Mouse (Mus musculus) CH12.LX (cell line): ENCODE data around the gene Slc25a23. TPM values are rescaled to one million over a fixed set of nuclear protein-coding genes. Genes with fewer than 3 reads are reported as not detected.

ENCODE experiments used
- DNase-seq: peaks from one replicate; pipeline ENCODE4 v3.0.0-alpha.2; 2013; ENCODE audit errors: extremely low read depth
- H3K27ac ChIP-seq: 2 replicates; pipeline ENCODE4 v1.5.1; 2012; ENCODE audit warnings: low read depth, mild to moderate bottlenecking, control low read depth, moderate library complexity; ENCODE audit not compliant: insufficient read depth
- H3K27me3 ChIP-seq: replicated peaks from 2 replicates; pipeline ENCODE3; 2012; ENCODE audit warnings: inconsistent platforms
- H3K36me3 ChIP-seq, 2 experiments: replicated peaks in 1 of 2; 2 replicates each; pipeline versions ENCODE3 to v1.6.1; 2012; ENCODE audit warnings: inconsistent platforms in 1 of 2, low read length in 1 of 2, mild to moderate bottlenecking in 1 of 2, mixed read lengths in 1 of 2, moderate library complexity in 1 of 2; ENCODE audit not compliant: control insufficient read depth in 1 of 2, insufficient read depth in 1 of 2
- H3K4me1 ChIP-seq, 2 experiments: 2 replicates each; pipeline ENCODE4 v1.6.1; 2012; ENCODE audit warnings: inconsistent platforms in 1 of 2, moderate library complexity in 1 of 2; ENCODE audit not compliant: insufficient read depth in 2 of 2, control insufficient read depth in 1 of 2
- H3K4me2 ChIP-seq: 2 replicates; pipeline ENCODE4 v1.6.1; 2012; ENCODE audit warnings: low read depth, mild to moderate bottlenecking, control low read depth; ENCODE audit not compliant: poor library complexity, insufficient read depth, severe bottlenecking
- H3K4me3 ChIP-seq, 3 experiments: fragments of 150-350 bp in 1 of 3; sonication (generic) in 1 of 3; replicated peaks in 1 of 3; 2 replicates each; pipeline versions ENCODE3 to v1.5.1; 2011 to 2012; ENCODE audit warnings: low read depth in 2 of 3, low read length in 2 of 3, mild to moderate bottlenecking in 2 of 3, moderate library complexity in 2 of 3, control low read depth in 1 of 3, improper control_type of control experiment in 1 of 3, inconsistent platforms in 1 of 3, mixed read lengths in 1 of 3; ENCODE audit not compliant: poor library complexity in 1 of 3
- H3K79me2 ChIP-seq: replicated peaks from 2 replicates; pipeline ENCODE4 v1.6.1; 2012; ENCODE audit warnings: mild to moderate bottlenecking, moderate library complexity; ENCODE audit not compliant: control insufficient read depth, poor library complexity, insufficient read depth, severe bottlenecking; ENCODE audit errors: extremely low read depth
- H3K9ac ChIP-seq: 2 replicates; pipeline ENCODE4 v1.6.1; 2012; ENCODE audit warnings: low read depth, mild to moderate bottlenecking, control low read depth, moderate library complexity; ENCODE audit not compliant: insufficient read depth
- H3K9me3 ChIP-seq: replicated peaks from 2 replicates; pipeline ENCODE3; 2012; ENCODE audit warnings: low read length, inconsistent platforms, mixed read lengths
- BHLHE40 ChIP-seq: IDR thresholded peaks from 2 replicates; pipeline ENCODE4 v1.6.1; 2011; ENCODE audit warnings: mild to moderate bottlenecking, low read depth, low read length, improper control_type of control experiment
- CHD1 ChIP-seq: IDR thresholded peaks from 2 replicates; pipeline ENCODE4 v1.6.1; 2012; ENCODE audit warnings: low read depth, low read length, improper control_type of control experiment, inconsistent platforms
- CHD2 ChIP-seq: IDR thresholded peaks from 2 replicates; pipeline ENCODE4 v1.6.1; 2011; ENCODE audit warnings: low read length, improper control_type of control experiment
- E2F4 ChIP-seq: IDR thresholded peaks from 2 replicates; pipeline ENCODE4 v1.6.1; 2011; ENCODE audit warnings: low read depth, low read length, improper control_type of control experiment; ENCODE audit not compliant: insufficient replicate concordance
- EP300 ChIP-seq: IDR thresholded peaks from 2 replicates; pipeline ENCODE4 v1.6.1; 2011; ENCODE audit warnings: low read length, improper control_type of control experiment
- HCFC1 ChIP-seq: IDR thresholded peaks from 2 replicates; pipeline ENCODE4 v1.6.1; 2012; ENCODE audit warnings: low read depth, mild to moderate bottlenecking, inconsistent platforms, low read length, improper control_type of control experiment
- IRF4 ChIP-seq: IDR thresholded peaks from 2 replicates; pipeline ENCODE4 v1.6.1; 2014; ENCODE audit warnings: low read depth, mild to moderate bottlenecking, inconsistent platforms, low read length, improper control_type of control experiment
- JUN ChIP-seq: IDR thresholded peaks from 2 replicates; pipeline ENCODE4 v1.6.1; 2011; ENCODE audit warnings: low read depth, mild to moderate bottlenecking, low read length, improper control_type of control experiment, moderate library complexity; ENCODE audit not compliant: insufficient read depth
- JUND ChIP-seq: conservative IDR thresholded peaks from 2 replicates; pipeline ENCODE4 v1.6.1; 2011; ENCODE audit warnings: low read depth, low read length, improper control_type of control experiment
- MAFK ChIP-seq: IDR thresholded peaks from 2 replicates; pipeline ENCODE4 v1.6.1; 2011; ENCODE audit warnings: low read length, improper control_type of control experiment; ENCODE audit not compliant: insufficient replicate concordance
- MAZ ChIP-seq: IDR thresholded peaks from 2 replicates; pipeline ENCODE4 v1.6.1; 2012; ENCODE audit warnings: low read depth, mild to moderate bottlenecking, inconsistent platforms, low read length, improper control_type of control experiment, moderate library complexity
- MXI1 ChIP-seq: IDR thresholded peaks from 2 replicates; pipeline ENCODE4 v1.6.1; 2011; ENCODE audit warnings: mild to moderate bottlenecking, low read depth, low read length, improper control_type of control experiment
- NELFE ChIP-seq: IDR thresholded peaks from 2 replicates; pipeline ENCODE4 v1.6.1; 2011; ENCODE audit warnings: low read depth, low read length, improper control_type of control experiment
- PAX5 ChIP-seq: IDR thresholded peaks from 2 replicates; pipeline ENCODE4 v1.6.1; 2012; ENCODE audit warnings: low read length, inconsistent platforms, mixed read lengths
- POLR2A ChIP-seq: IDR thresholded peaks from 2 replicates; pipeline ENCODE4 v1.6.1; 2011; ENCODE audit warnings: low read depth, mild to moderate bottlenecking, improper control_type of control experiment, low read length
- POLR2AphosphoS2 ChIP-seq: IDR thresholded peaks from 2 replicates; pipeline ENCODE4 v1.6.1; 2011; ENCODE audit warnings: low read depth, low read length, improper control_type of control experiment
- RAD21 ChIP-seq: IDR thresholded peaks from 2 replicates; pipeline ENCODE4 v1.6.1; 2011; ENCODE audit warnings: low read depth, mild to moderate bottlenecking, low read length, improper control_type of control experiment, moderate library complexity
- SMC3 ChIP-seq: IDR thresholded peaks from 2 replicates; pipeline ENCODE4 v1.6.1; 2011; ENCODE audit warnings: low read depth, low read length, improper control_type of control experiment
- TBP ChIP-seq: conservative IDR thresholded peaks from 2 replicates; pipeline ENCODE4 v1.6.1; 2011; ENCODE audit warnings: low read depth, low read length, improper control_type of control experiment
- UBTF ChIP-seq: IDR thresholded peaks from 2 replicates; pipeline ENCODE4 v1.6.1; 2012; ENCODE audit warnings: low read depth, mild to moderate bottlenecking, inconsistent platforms, low read length, improper control_type of control experiment, moderate library complexity
- ZC3H11A ChIP-seq: IDR thresholded peaks from 2 replicates; pipeline ENCODE4 v1.6.1; 2012; ENCODE audit warnings: low read depth, mild to moderate bottlenecking, inconsistent platforms, low read length, improper control_type of control experiment
- ZNF384 ChIP-seq: IDR thresholded peaks from 2 replicates; pipeline ENCODE4 v1.6.1; 2012; ENCODE audit warnings: low read depth, low read length, improper control_type of control experiment, inconsistent platforms
- dilution Hi-C: fragments of 300-500 bp; cut with MboI; formaldehyde crosslinking; loops from 2 replicates; pipeline ENCODE4 v1.14.3; 2020; ENCODE audit warnings: low sequenced_read_pairs; ENCODE audit not compliant: extremely low pct_unique_long_range_greater_than_20kb, extremely low pct_ligation_motif_present
- in situ Hi-C: fragments of 300-500 bp; cut with MboI; formaldehyde crosslinking; loops from 3 replicates; pipeline ENCODE4 v1.14.3; 2019; ENCODE audit warnings: low sequenced_read_pairs, low pct_ligation_motif_present, low pct_unique_long_range_greater_than_20kb, mixed read lengths
- polyA plus RNA-seq: library from polyadenylated mRNA; unstranded; fragments of >175 nt; gene quantifications from 2 replicates; pipeline ENCODE4 v1.2.1, GENCODE M21; 2012; ENCODE audit warnings: low read depth; ENCODE audit not compliant: insufficient read length
- total RNA-seq, 2 experiments: library from RNA; depleted of rRNA; stranded (reverse); fragments of 300-350 nt in 1 of 2; fragments of >200 nt in 1 of 2; gene quantifications; 2 replicates each; pipeline ENCODE4 v1.2.3; 2012 to 2014

Gene Slc25a23
- total and polyA plus RNA-seq, 3 experiments: 2.2 to 13.8 (median 6.9) TPM

DNA sequence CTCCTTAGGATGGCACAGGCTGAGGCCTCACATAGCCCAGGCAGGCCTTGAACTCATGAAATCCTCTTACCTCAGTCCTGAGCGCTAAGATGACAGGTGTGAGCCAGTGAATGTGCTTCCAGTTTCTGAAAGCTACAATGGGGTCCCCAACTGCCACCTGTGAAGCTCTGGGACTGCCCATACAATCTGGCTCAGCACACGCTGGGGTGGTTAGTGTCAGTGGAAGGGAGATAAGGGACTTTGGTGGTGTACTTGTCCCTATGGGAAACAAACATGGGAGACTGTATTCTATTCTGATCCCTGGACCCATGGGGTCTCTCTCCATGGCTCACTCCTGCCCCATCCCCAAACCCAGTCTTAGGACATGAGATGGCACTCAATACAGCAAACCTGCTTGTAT, 40.0 kb downstream of the Slc25a23 start:
- Histone ChIP-seq H3K79me2 (no peaks in the 10 kb centered on the region), H3K9me3 (no peaks in the 10 kb centered on the region), H3K4me1 (peaks cover 0 to 10% of the 10 kb centered on the region in 2 experiments; a peak in 2 of 4 replicates), H3K27ac (no peak overlapping the region), H3K36me3 (peaks cover 44 to 55% of the 10 kb centered on the region in 2 experiments), H3K27me3 (no peaks in the 10 kb centered on the region), H3K9ac (no peak overlapping the region), H3K4me2 (no peak overlapping the region), H3K4me3 (no peak overlapping the region)
- DNase-seq: no peak
- TF ChIP-seq POLR2A (peak; percentile 6; the same call in 1 of the 2 replicates), EP300 (no peak), PAX5 (no peak), RAD21 (no peak), JUND (no peak), ZC3H11A (no peak), TBP (no peak), MXI1 (no peak), CHD2 (no peak), HCFC1 (no peak), MAFK (no peak), POLR2AphosphoS2 (peak; percentile 68; the same call in 1 of the 2 replicates), UBTF (no peak)
- in situ Hi-C loops: no loop called here
- dilution Hi-C loops: no loop called here

DNA sequence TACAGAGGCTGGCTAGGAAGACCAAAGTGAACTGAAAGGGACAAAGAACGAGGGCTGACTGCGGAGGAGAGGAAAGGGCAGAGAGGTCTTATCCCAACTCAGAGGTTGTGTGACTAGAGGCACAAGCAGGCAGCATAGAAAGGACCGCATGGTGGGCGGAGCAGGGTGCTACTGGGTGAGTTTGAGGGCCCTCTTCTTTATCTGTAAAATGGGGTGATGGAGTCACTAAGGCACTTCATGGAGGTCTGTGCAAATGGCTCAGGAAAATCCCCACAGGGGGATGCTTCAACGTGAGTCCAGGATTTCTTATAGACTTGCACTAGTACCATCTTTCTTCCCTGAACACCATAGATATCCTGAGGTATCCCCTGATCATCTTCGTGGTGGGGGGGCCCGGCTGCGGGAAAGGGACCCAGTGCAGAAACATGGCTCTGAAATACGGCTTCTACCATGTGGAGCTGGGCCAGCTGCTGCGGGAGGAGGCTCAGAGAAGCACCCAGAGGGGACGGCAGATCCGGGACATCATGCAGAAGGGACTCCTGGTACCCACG, 47.3 kb downstream of the Slc25a23 start:
- Histone ChIP-seq H3K36me3 (peaks cover 17 to 22% of the 10 kb centered on the region in 2 experiments), H3K4me3 (peak overlapping the region; percentile 58 to 83 (median 73)), H3K27me3 (no peaks in the 10 kb centered on the region), H3K4me1 (peaks cover 7 to 23% of the 10 kb centered on the region in 2 experiments), H3K9me3 (no peaks in the 10 kb centered on the region), H3K79me2 (peaks cover 16% of the 10 kb centered on the region), H3K9ac (peak overlapping the region; percentile 72), H3K27ac (peak overlapping the region; percentile 75; the same call in 1 of the 2 replicates), H3K4me2 (peak overlapping the region; percentile 48)
- dilution Hi-C loops (no loop called here), in situ Hi-C loops (no loop called here)
- TF ChIP-seq NELFE: no peak
- TF ChIP-seq JUN: no peak
- TF ChIP-seq BHLHE40: no peak
- TF ChIP-seq ZC3H11A: no peak
- no peak for TF ChIP-seq JUND
- no peak for TF ChIP-seq CHD1
- TF ChIP-seq ZNF384: no peak
- no peak for TF ChIP-seq SMC3
- no peak for TF ChIP-seq E2F4
- TF ChIP-seq TBP: no peak
- TF ChIP-seq HCFC1: no peak
- TF ChIP-seq MAZ: no peak
- TF ChIP-seq IRF4: no peak
- no peak for TF ChIP-seq POLR2AphosphoS2
- DNase-seq: no peak
